Mouse (Mus musculus): Measurements from ENCODE around the gene Lrp6. TPM values are rescaled to one million over a fixed set of nuclear protein-coding genes. Genes with fewer than 3 reads are reported as not detected.

Gene Lrp6
- polyA plus RNA-seq, 1 experiment: 8.4 TPM

GRCm38 (mm10) chr6:134486318-134486717, 80.4 kb downstream of the Lrp6 start:
- Histone ChIP-seq H3K36me3 (ENCODE audit: control insufficient read depth, insufficient read depth) (peaks cover 4% of the 10 kb centered on the region), H3K4me3 (no peak overlapping the region), H3K4me2 (ENCODE audit: low read depth) (no peak overlapping the region), H3K79me2 (ENCODE audit: control insufficient read depth, insufficient read depth) (no peaks in the 10 kb centered on the region), H3ac (ENCODE audit: control insufficient read depth, insufficient read length) (no peak overlapping the region), H3K27me3 (ENCODE audit: control insufficient read depth, insufficient read depth, insufficient read length) (no peaks in the 10 kb centered on the region)
- TF ChIP-seq MYOG (IDR thresholded peaks at IDR 0.05; ENCODE audit: control insufficient read depth in 1 of 3, insufficient read depth in 1 of 3, insufficient read length in 2 of 3, low read depth in 2 of 3) (peak in 1 of 3 experiments; percentile 62), MAX (IDR thresholded peaks at IDR 0.05; ENCODE audit: low read depth) (no peak), MYOD1 (IDR thresholded peaks at IDR 0.05; ENCODE audit: control insufficient read depth in 1 of 3, insufficient read length in 2 of 3, low read depth in 2 of 3) (peak in 1 of 3 experiments; percentile 54)

- TF ChIP-seq TCF3 (IDR thresholded peaks at IDR 0.05; ENCODE audit: insufficient read length, low read depth) (no peak), USF1 (IDR thresholded peaks at IDR 0.05; ENCODE audit: low read depth) (no peak), MYOG (IDR thresholded peaks at IDR 0.05; ENCODE audit: control insufficient read depth in 1 of 3, insufficient read depth in 1 of 3, insufficient read length in 2 of 3, low read depth in 2 of 3) (no peak), E2F4 (IDR thresholded peaks at IDR 0.05; ENCODE audit: insufficient read depth) (no peak), POLR2A (IDR thresholded peaks at IDR 0.05; ENCODE audit: insufficient read length, low read depth) (no peak)
- Histone ChIP-seq H3K36me3 (ENCODE audit: control insufficient read depth, insufficient read depth) (peaks cover 11% of the 10 kb centered on the region), H3K4me3 (no peak overlapping the region), H3K79me2 (ENCODE audit: control insufficient read depth, insufficient read depth) (no peaks in the 10 kb centered on the region), H3K4me2 (ENCODE audit: low read depth) (no peak overlapping the region), H3ac (ENCODE audit: control insufficient read depth, insufficient read length) (no peak overlapping the region), H3K27me3 (ENCODE audit: control insufficient read depth, insufficient read depth, insufficient read length) (no peaks in the 10 kb centered on the region)
Measured at GRCm38 (mm10) chr6:134479481-134479880, 87.3 kb downstream of the Lrp6 start.

- Histone ChIP-seq H3K36me3 (ENCODE audit: control insufficient read depth, insufficient read depth) (peaks cover 12% of the 10 kb centered on the region), H3K4me3 (no peak overlapping the region), H3ac (ENCODE audit: control insufficient read depth, insufficient read length) (no peak overlapping the region), H3K4me2 (ENCODE audit: low read depth) (no peak overlapping the region), H3K79me2 (ENCODE audit: control insufficient read depth, insufficient read depth) (peaks cover 4% of the 10 kb centered on the region), H3K27me3 (ENCODE audit: control insufficient read depth, insufficient read depth, insufficient read length) (no peaks in the 10 kb centered on the region)
- TF ChIP-seq REST (IDR thresholded peaks at IDR 0.05; ENCODE audit: insufficient read depth, insufficient read length) (no peak), CEBPB (IDR thresholded peaks at IDR 0.05; ENCODE audit: insufficient read depth, poor library complexity, severe bottlenecking) (no peak), TCF3 (IDR thresholded peaks at IDR 0.05; ENCODE audit: insufficient read length, low read depth) (no peak), MAX (IDR thresholded peaks at IDR 0.05; ENCODE audit: low read depth) (no peak), TCF12 (IDR thresholded peaks at IDR 0.05; ENCODE audit: insufficient read depth, poor library complexity, severe bottlenecking) (no peak), USF1 (IDR thresholded peaks at IDR 0.05; ENCODE audit: low read depth) (no peak), MYOD1 (IDR thresholded peaks at IDR 0.05; ENCODE audit: control insufficient read depth in 1 of 3, insufficient read length in 2 of 3, low read depth in 2 of 3) (no peak), POLR2A (IDR thresholded peaks at IDR 0.05; ENCODE audit: insufficient read length, low read depth) (no peak), MYOG (IDR thresholded peaks at IDR 0.05; ENCODE audit: control insufficient read depth in 1 of 3, insufficient read depth in 1 of 3, insufficient read length in 2 of 3, low read depth in 2 of 3) (no peak)
Measured at GRCm38 (mm10) chr6:134473143-134473561, 93.6 kb downstream of the Lrp6 start.

- H3ac ChIP-seq (ENCODE audit: control insufficient read depth, insufficient read length): no peak overlapping the region
- H3K27me3 ChIP-seq (ENCODE audit: control insufficient read depth, insufficient read depth, insufficient read length): no peaks in the 10 kb centered on the region
- H3K36me3 ChIP-seq (ENCODE audit: control insufficient read depth, insufficient read depth): peaks cover 15% of the 10 kb centered on the region
- TF ChIP-seq E2F4 (IDR thresholded peaks at IDR 0.05; ENCODE audit: insufficient read depth) (no peak), POLR2AphosphoS2 (IDR thresholded peaks at IDR 0.05; ENCODE audit: insufficient read length, low read depth) (no peak), POLR2A (IDR thresholded peaks at IDR 0.05; ENCODE audit: insufficient read length, low read depth) (no peak), CEBPB (IDR thresholded peaks at IDR 0.05; ENCODE audit: insufficient read depth, poor library complexity, severe bottlenecking) (no peak), REST (IDR thresholded peaks at IDR 0.05; ENCODE audit: insufficient read depth, insufficient read length) (no peak), MAX (IDR thresholded peaks at IDR 0.05; ENCODE audit: low read depth) (no peak), MYOD1 (IDR thresholded peaks at IDR 0.05; ENCODE audit: control insufficient read depth in 1 of 3, insufficient read length in 2 of 3, low read depth in 2 of 3) (no peak), TCF12 (IDR thresholded peaks at IDR 0.05; ENCODE audit: insufficient read depth, poor library complexity, severe bottlenecking) (no peak), SRF (IDR thresholded peaks at IDR 0.05; ENCODE audit: control insufficient read depth, insufficient read length, low read depth) (no peak), TCF3 (IDR thresholded peaks at IDR 0.05; ENCODE audit: insufficient read length, low read depth) (no peak), USF1 (IDR thresholded peaks at IDR 0.05; ENCODE audit: low read depth) (no peak), MYOG (IDR thresholded peaks at IDR 0.05; ENCODE audit: control insufficient read depth in 1 of 3, insufficient read depth in 1 of 3, insufficient read length in 2 of 3, low read depth in 2 of 3) (no peak)
- no peak overlapping the region for H3K4me3 ChIP-seq
- H3K4me2 ChIP-seq (ENCODE audit: low read depth): no peak overlapping the region
- H3K79me2 ChIP-seq (ENCODE audit: control insufficient read depth, insufficient read depth): peaks cover 4% of the 10 kb centered on the region
Measured at GRCm38 (mm10) chr6:134470857-134471256, 95.9 kb downstream of the Lrp6 start.

GRCm38 (mm10) chr6:134469297-134469696, 97.5 kb downstream of the Lrp6 start:
- Histone ChIP-seq H3ac (ENCODE audit: control insufficient read depth, insufficient read length) (no peak overlapping the region), H3K4me3 (no peak overlapping the region), H3K4me2 (ENCODE audit: low read depth) (no peak overlapping the region), H3K79me2 (ENCODE audit: control insufficient read depth, insufficient read depth) (peaks cover 4% of the 10 kb centered on the region), H3K27me3 (ENCODE audit: control insufficient read depth, insufficient read depth, insufficient read length) (no peaks in the 10 kb centered on the region), H3K36me3 (ENCODE audit: control insufficient read depth, insufficient read depth) (peaks cover 24% of the 10 kb centered on the region)
- TF ChIP-seq POLR2A (IDR thresholded peaks at IDR 0.05; ENCODE audit: insufficient read length, low read depth) (no peak), MAX (IDR thresholded peaks at IDR 0.05; ENCODE audit: low read depth) (no peak), SRF (IDR thresholded peaks at IDR 0.05; ENCODE audit: control insufficient read depth, insufficient read length, low read depth) (no peak), POLR2AphosphoS2 (IDR thresholded peaks at IDR 0.05; ENCODE audit: insufficient read length, low read depth) (no peak), MYOD1 (IDR thresholded peaks at IDR 0.05; ENCODE audit: control insufficient read depth in 1 of 3, insufficient read length in 2 of 3, low read depth in 2 of 3) (no peak), TCF3 (IDR thresholded peaks at IDR 0.05; ENCODE audit: insufficient read length, low read depth) (no peak), REST (IDR thresholded peaks at IDR 0.05; ENCODE audit: insufficient read depth, insufficient read length) (no peak), E2F4 (IDR thresholded peaks at IDR 0.05; ENCODE audit: insufficient read depth) (no peak), MYOG (IDR thresholded peaks at IDR 0.05; ENCODE audit: control insufficient read depth in 1 of 3, insufficient read depth in 1 of 3, insufficient read length in 2 of 3, low read depth in 2 of 3) (no peak)

All from myocyte (in vitro differentiated cells).